Mouse (Mus musculus) liver, postnatal 0 days (tissue): Measurements from ENCODE around the gene Rnf215.

Experiments
- CTCF ChIP-seq: sonication (generic); IDR thresholded peaks from 2 replicates; pipeline ENCODE4 v1.5.1; 2016; ENCODE audit warnings: antibody characterized with exemption, low read depth
- EP300 ChIP-seq: IDR thresholded peaks from 2 replicates; pipeline ENCODE4 v1.6.1; 2016; ENCODE audit warnings: antibody characterized with exemption, low read depth, mild to moderate bottlenecking

GRCm38 (mm10) chr11:4098816-4099215, 36.2 kb upstream of the Rnf215 start:
- no peak for TF ChIP-seq CTCF
- no peak for TF ChIP-seq EP300
